Mouse (Mus musculus) ES-E14 (cell line): ENCODE measurements around the gene Flnb. TPM values are rescaled to one million over a fixed set of nuclear protein-coding genes. Genes with fewer than 3 reads are reported as not detected.

Experiments
- DNase-seq: peaks from one replicate; pipeline ENCODE4 v3.0.0-alpha.2; 2013; ENCODE audit warnings: low read depth, low spot score
- H3K27ac ChIP-seq: 2 replicates; pipeline ENCODE4 v1.5.1; 2012; ENCODE audit warnings: low read depth, mild to moderate bottlenecking, low read length, moderate library complexity, mixed read lengths; ENCODE audit not compliant: poor library complexity, insufficient read depth, severe bottlenecking
- H3K36me3 ChIP-seq: 2 replicates; pipeline ENCODE4 v1.6.1; 2012; ENCODE audit warnings: mild to moderate bottlenecking, low read length, moderate library complexity, mixed read lengths; ENCODE audit not compliant: control insufficient read depth, poor library complexity, insufficient read depth, severe bottlenecking
- H3K4me1 ChIP-seq, 2 experiments: fragments of 150-350 bp in 1 of 2; sonication (generic) in 1 of 2; 2 replicates each; pipeline ENCODE4 v1.6.1; 2012; ENCODE audit warnings: low read length in 2 of 2, mild to moderate bottlenecking in 1 of 2, mixed read lengths in 1 of 2; ENCODE audit not compliant: control insufficient read depth in 2 of 2, insufficient read depth in 2 of 2, poor library complexity in 1 of 2
- H3K4me3 ChIP-seq, 2 experiments: fragments of 150-350 bp in 1 of 2; sonication (generic) in 1 of 2; 2 replicates each; pipeline ENCODE4 v1.5.1; 2012; ENCODE audit warnings: low read length in 2 of 2, low read depth in 1 of 2, mild to moderate bottlenecking in 1 of 2, mixed read lengths in 1 of 2; ENCODE audit not compliant: insufficient read depth in 1 of 2, poor library complexity in 1 of 2, severe bottlenecking in 1 of 2
- H3K9ac ChIP-seq: 2 replicates; pipeline ENCODE4 v1.6.1; 2012; ENCODE audit warnings: low read depth, mild to moderate bottlenecking, low read length, mixed read lengths; ENCODE audit not compliant: poor library complexity, insufficient read depth, severe bottlenecking
- H3K9me3 ChIP-seq: fragments of 150-350 bp; sonication (generic); 2 replicates; pipeline ENCODE4 v1.6.1; 2012; ENCODE audit warnings: low read depth, mild to moderate bottlenecking, low read length; ENCODE audit not compliant: control insufficient read depth, insufficient read depth
- CHD2 ChIP-seq: IDR thresholded peaks from 2 replicates; pipeline ENCODE4 v1.6.1; 2014; ENCODE audit warnings: mild to moderate bottlenecking, low read depth, low read length, inconsistent platforms
- HCFC1 ChIP-seq: IDR thresholded peaks from 2 replicates; pipeline ENCODE4 v1.6.1; 2012; ENCODE audit warnings: low read length, inconsistent platforms, borderline replicate concordance; ENCODE audit not compliant: insufficient read depth
- MAFK ChIP-seq: IDR thresholded peaks from 2 replicates; pipeline ENCODE4 v1.6.1; 2014; ENCODE audit warnings: mild to moderate bottlenecking, low read depth, low read length, inconsistent platforms; ENCODE audit not compliant: insufficient read depth
- ZC3H11A ChIP-seq: IDR thresholded peaks from 2 replicates; pipeline ENCODE4 v1.6.1; 2012; ENCODE audit warnings: low read depth, mild to moderate bottlenecking, inconsistent platforms, low read length, borderline replicate concordance
- ZNF384 ChIP-seq: IDR thresholded peaks from 2 replicates; pipeline ENCODE4 v1.6.1; 2012; ENCODE audit warnings: low read depth, low read length, inconsistent platforms
- in situ Hi-C, 2 experiments: fragments of 600-800 bp; cut with MboI; formaldehyde crosslinking; loops; one replicate each; pipeline ENCODE4 v1.15.1; 2025; ENCODE audit warnings: low sequenced_read_pairs in 2 of 2, inconsistent platforms in 1 of 2; ENCODE audit not compliant: unreplicated experiment in 2 of 2
- total RNA-seq: library from RNA; depleted of rRNA; stranded (reverse); fragments of 300-350 nt; gene quantifications from 2 replicates; pipeline ENCODE4 v1.2.3, GENCODE M21; 2012

Gene Flnb
- total RNA-seq, 1 experiment = 350 TPM

- DNase-seq = no peak
- H3K27ac ChIP-seq = no peak overlapping the region
- no peak overlapping the region for H3K4me3 ChIP-seq
- peaks cover 0 to 3% of the 10 kb centered on the region in 2 experiments; a peak in 1 of 4 replicates for H3K4me1 ChIP-seq
- in situ Hi-C loops = no loop called here
- TF ChIP-seq HCFC1 = no peak
- 0 out of 2 replicates have a peak, but pooled peaks have one; percentile 9 for TF ChIP-seq MAFK
- H3K36me3 ChIP-seq = peaks cover 34% of the 10 kb centered on the region
- H3K9ac ChIP-seq = no peak overlapping the region
- peaks cover 3% of the 10 kb centered on the region; the same call in 1 of the 2 replicates for H3K9me3 ChIP-seq
These were observed 78.9 kb downstream of the Flnb start for GRCm38 (mm10) chr14:7896699-7897098.

GRCm38 (mm10) chr14:7899986-7900385, 82.2 kb downstream of the Flnb start:
- TF ChIP-seq ZNF384 (no peak), ZC3H11A (no peak), CHD2 (no peak), HCFC1 (no peak), MAFK (no peak)
- Histone ChIP-seq H3K9ac (no peak overlapping the region), H3K9me3 (no peaks in the 10 kb centered on the region), H3K4me3 (no peak overlapping the region), H3K36me3 (peaks cover 28% of the 10 kb centered on the region; the same call in 1 of the 2 replicates), H3K27ac (no peak overlapping the region), H3K4me1 (peaks cover 0 to 3% of the 10 kb centered on the region in 2 experiments; a peak in 1 of 4 replicates)
- in situ Hi-C loops = no loop called here
- DNase-seq = no peak

GRCm38 (mm10) chr14:7900481-7901049, 82.8 kb downstream of the Flnb start:
- Histone ChIP-seq H3K9me3 (no peaks in the 10 kb centered on the region), H3K36me3 (peaks cover 33% of the 10 kb centered on the region; the same call in 1 of the 2 replicates), H3K4me3 (no peak overlapping the region), H3K27ac (no peak overlapping the region), H3K4me1 (peaks cover 0 to 3% of the 10 kb centered on the region in 2 experiments; a peak in 1 of 4 replicates), H3K9ac (no peak overlapping the region)
- DNase-seq = no peak
- TF ChIP-seq MAFK (no peak), ZNF384 (no peak), ZC3H11A (no peak), CHD2 (no peak), HCFC1 (no peak)
- in situ Hi-C loops = no loop called here

- peaks cover 31% of the 10 kb centered on the region; the same call in 1 of the 2 replicates for H3K36me3 ChIP-seq
- in situ Hi-C loops = no loop called here
- no peak for DNase-seq
- H3K9ac ChIP-seq = no peak overlapping the region
- no peak overlapping the region for H3K27ac ChIP-seq
- H3K9me3 ChIP-seq = no peaks in the 10 kb centered on the region
- no peak for TF ChIP-seq ZNF384
- TF ChIP-seq CHD2 = no peak
- TF ChIP-seq MAFK = no peak
- no peak for TF ChIP-seq ZC3H11A
- H3K4me1 ChIP-seq = no peaks in the 10 kb centered on the region
- no peak overlapping the region for H3K4me3 ChIP-seq
These were observed 83.9 kb downstream of the Flnb start for GRCm38 (mm10) chr14:7901484-7902240.
